Mouse (Mus musculus): ENCODE measurements around the gene Pnkp.

The Pnkp gene

DNA sequence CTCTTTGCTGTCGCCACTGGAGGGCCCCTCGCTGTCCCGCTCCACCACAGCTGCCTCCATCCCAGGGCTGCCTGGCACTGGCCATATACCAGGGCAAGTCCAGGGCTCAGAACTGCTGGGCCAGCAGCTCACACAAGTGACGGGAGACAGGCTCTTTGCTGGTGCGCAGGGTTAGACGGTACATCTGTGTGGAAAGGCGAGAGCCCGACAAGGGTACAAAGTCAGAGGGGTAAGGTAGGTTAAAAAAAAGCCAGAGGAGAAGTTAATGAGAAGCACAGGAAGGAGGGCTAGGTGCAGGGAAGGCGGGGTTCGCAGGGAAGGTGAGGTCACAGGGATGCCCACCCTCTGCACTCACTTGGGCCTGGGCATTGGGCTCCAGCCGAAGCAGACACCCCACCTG lies 43.7 kb downstream of the Pnkp start:
- no peak for DNase-seq (ENCODE audit: low spot score in 2 of 2)

DNA sequence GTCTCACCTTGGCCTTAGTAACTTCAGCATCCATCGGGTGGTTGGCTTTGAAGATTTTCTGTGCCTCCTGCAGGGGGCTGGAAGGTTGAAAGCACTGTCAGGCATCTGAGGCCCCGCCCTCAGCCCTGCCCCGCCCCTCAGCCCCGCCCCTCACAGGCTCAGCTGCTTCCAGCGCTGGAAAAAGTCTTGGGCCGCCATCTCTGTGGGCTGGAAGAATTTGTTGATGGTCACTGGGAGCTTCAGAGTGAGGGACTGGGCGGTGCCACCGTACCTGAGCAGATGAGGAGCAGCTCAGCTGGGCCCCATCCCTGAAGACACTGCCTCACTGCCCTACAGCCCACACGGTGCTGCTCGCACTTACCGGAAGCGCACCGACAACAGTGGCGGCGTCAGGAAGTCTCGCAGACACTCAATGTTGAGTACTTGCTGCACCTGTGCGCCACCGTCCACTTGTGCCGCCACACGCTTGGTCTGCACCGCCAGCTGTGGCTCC lies 44.3 kb downstream of the Pnkp start:
- no peak for DNase-seq (ENCODE audit: low spot score in 2 of 2)

DNA sequence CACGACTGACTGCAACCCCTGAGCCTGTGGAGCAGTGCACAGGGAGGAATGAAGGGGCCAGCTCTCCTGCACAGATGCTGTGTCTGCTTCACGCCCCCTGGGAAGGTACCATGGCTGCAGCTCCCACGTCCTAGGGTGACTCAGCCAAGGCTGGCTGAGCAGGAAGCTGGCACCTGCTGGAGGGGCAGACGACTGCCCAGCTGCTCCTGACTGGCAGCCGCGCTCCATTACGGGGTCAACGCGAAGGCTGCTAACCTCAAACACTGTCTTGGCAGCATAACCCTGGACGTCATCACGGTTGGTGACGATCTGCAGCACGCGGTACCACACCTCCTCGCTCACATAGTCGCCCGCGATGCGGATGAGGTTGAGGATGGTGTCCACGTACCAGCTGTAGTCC lies 48.5 kb downstream of the Pnkp start:
- no peak for DNase-seq (ENCODE audit: low spot score in 2 of 2)

DNA sequence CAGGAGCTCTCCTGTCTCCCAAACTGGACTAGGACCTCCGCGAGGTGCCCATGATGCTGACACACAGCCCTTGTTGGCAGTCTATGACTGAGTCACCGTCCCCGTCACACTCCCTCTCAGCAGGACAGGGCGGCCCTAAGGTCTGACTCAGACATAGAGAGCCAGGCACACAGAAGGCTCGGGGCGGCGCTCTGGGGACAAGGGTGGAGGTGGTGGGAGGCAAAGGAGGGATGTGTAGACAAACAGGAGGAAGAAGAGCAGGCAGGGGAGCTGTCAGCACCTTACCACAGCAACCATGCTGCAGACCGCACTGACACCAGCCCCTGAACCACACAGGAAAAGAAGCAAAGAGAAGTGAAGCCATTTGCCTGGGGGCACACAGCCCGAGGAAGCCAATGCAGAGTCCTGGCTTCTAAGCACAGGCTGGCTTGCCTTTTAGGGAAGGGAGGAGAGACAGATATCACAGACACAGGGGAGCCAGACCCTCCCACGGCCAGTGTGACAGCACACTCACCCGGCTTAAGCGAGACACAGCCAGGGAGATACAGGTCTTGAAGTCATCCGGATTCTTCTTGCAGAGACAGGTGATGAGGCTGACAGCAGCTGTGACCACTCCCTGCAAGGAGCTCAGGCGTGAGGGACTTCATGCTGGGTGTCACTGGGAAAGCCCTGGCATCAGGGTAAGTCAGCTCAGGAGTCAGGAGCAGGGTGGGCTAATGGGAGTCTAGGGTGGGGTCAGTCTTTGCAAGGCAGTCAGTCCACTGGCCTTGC lies 52.0 kb downstream of the Pnkp start:
- no peak for DNase-seq (ENCODE audit: low spot score in 2 of 2)
